Mouse (Mus musculus): Measurements from ENCODE around the gene Pth2r. TPM values are rescaled to one million over a fixed set of nuclear protein-coding genes. Genes with fewer than 3 reads are reported as not detected.

Pth2r gene
- polyA plus RNA-seq, 1 experiment = not detected

DNA sequence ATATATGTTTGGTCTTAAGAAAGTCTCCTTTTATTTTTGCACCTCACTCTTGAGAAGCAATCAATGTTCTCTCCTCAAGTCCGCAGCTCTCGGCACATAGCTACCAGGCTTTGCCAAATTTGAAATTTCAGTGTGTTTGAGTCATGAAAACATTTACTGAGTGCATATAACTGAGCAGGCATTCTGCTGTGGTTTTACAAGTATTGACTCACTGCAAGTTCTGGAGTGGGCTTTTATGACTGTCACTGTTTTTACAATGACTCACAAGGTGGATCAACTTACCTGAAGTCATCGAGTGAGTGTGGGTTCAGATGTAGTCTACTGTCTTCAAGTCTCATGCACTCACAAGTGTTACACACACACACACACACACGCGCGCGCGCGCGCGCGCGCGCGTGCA, 107.8 kb downstream of the Pth2r start:
- no peaks in the 10 kb centered on the region for H3K36me3 ChIP-seq (ENCODE audit: control insufficient read depth, insufficient read depth)
- H3ac ChIP-seq (ENCODE audit: control insufficient read depth, insufficient read length, low read depth) = no peak overlapping the region
- H3K27me3 ChIP-seq (ENCODE audit: control insufficient read depth, insufficient read depth, insufficient read length) = no peaks in the 10 kb centered on the region
- TF ChIP-seq MAX (IDR thresholded peaks at IDR 0.05) (no peak), USF1 (IDR thresholded peaks at IDR 0.05; ENCODE audit: low read depth) (no peak), MYOG (IDR thresholded peaks at IDR 0.05; ENCODE audit: control insufficient read depth, extremely low read depth, insufficient read length) (no peak), MYOD1 (IDR thresholded peaks at IDR 0.05; ENCODE audit: control insufficient read depth, insufficient read length, low read depth) (peak; percentile 43), FOSL1 (IDR thresholded peaks at IDR 0.05; ENCODE audit: insufficient read depth, low read length, poor library complexity, severe bottlenecking) (peak; percentile 99), CEBPB (IDR thresholded peaks at IDR 0.05; ENCODE audit: low read depth) (peak; percentile 42), CTCF (IDR thresholded peaks at IDR 0.05; ENCODE audit: control insufficient read depth, insufficient read depth, insufficient read length) (no peak)
- no peaks in the 10 kb centered on the region for H3K79me3 ChIP-seq (ENCODE audit: low read depth)
- no peak overlapping the region for H3K4me3 ChIP-seq (ENCODE audit: insufficient read depth, poor library complexity, severe bottlenecking)
- H3K79me2 ChIP-seq (ENCODE audit: control insufficient read depth, insufficient read depth) = no peaks in the 10 kb centered on the region

DNA sequence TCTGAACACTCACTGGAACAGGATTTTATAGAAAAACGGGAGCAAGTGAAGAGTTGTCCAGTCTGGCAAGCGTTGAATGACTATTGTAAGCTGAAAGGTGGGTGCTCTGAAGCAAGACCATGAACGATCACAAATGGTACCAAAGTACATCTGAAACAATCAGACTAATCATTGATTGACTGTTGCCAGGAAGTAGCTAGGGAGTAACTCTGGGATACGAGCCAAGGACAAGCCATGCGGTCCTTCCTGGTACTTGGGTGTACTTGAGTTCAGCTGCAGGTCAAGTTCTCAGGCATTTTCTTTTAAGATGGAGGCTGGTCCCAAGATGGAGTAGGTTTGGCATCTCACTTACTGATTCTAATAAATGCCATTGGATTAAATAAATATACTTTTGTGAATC, 125.6 kb downstream of the Pth2r start:
- TF ChIP-seq CTCF (IDR thresholded peaks at IDR 0.05; ENCODE audit: control insufficient read depth, insufficient read depth, insufficient read length) = no peak
- no peak for TF ChIP-seq CEBPB (IDR thresholded peaks at IDR 0.05; ENCODE audit: low read depth)
- H3K4me3 ChIP-seq (ENCODE audit: insufficient read depth, poor library complexity, severe bottlenecking) = no peak overlapping the region
- no peaks in the 10 kb centered on the region for H3K79me3 ChIP-seq (ENCODE audit: low read depth)
- H3K36me3 ChIP-seq (ENCODE audit: control insufficient read depth, insufficient read depth) = no peaks in the 10 kb centered on the region
- no peak overlapping the region for H3ac ChIP-seq (ENCODE audit: control insufficient read depth, insufficient read length, low read depth)
- H3K79me2 ChIP-seq (ENCODE audit: control insufficient read depth, insufficient read depth) = no peaks in the 10 kb centered on the region
- no peaks in the 10 kb centered on the region for H3K27me3 ChIP-seq (ENCODE audit: control insufficient read depth, insufficient read depth, insufficient read length)

DNA sequence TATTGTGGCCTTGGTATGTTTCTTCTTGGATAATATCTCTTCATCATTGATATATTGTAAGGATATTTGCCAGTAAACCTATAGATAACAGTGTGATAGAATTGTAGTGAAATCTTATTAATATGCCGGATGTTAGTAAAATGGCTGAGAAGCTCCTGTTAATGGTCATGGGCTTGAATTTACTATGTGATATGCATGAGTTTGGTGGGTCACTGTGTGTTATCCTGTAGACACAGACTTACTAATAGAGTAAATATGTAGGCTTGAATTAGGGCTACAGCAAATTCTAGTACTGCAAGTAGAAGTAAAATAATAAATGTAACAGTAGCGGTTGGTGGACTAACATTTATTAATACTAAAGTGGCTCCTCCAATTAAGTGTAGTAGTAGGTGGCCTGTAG, 139.1 kb downstream of the Pth2r start:
- TF ChIP-seq CTCF (IDR thresholded peaks at IDR 0.05; ENCODE audit: control insufficient read depth, insufficient read depth, insufficient read length) (no peak), MYOD1 (IDR thresholded peaks at IDR 0.05; ENCODE audit: control insufficient read depth, insufficient read length, low read depth) (no peak), USF1 (IDR thresholded peaks at IDR 0.05; ENCODE audit: low read depth) (no peak), CEBPB (IDR thresholded peaks at IDR 0.05; ENCODE audit: low read depth) (no peak), MAX (IDR thresholded peaks at IDR 0.05) (no peak), MYOG (IDR thresholded peaks at IDR 0.05; ENCODE audit: control insufficient read depth, extremely low read depth, insufficient read length) (no peak)
- Histone ChIP-seq H3ac (ENCODE audit: control insufficient read depth, insufficient read length, low read depth) (no peak overlapping the region), H3K36me3 (ENCODE audit: control insufficient read depth, insufficient read depth) (no peaks in the 10 kb centered on the region), H3K79me3 (ENCODE audit: low read depth) (no peaks in the 10 kb centered on the region), H3K27me3 (ENCODE audit: control insufficient read depth, insufficient read depth, insufficient read length) (no peaks in the 10 kb centered on the region), H3K4me3 (ENCODE audit: insufficient read depth, poor library complexity, severe bottlenecking) (no peak overlapping the region), H3K79me2 (ENCODE audit: control insufficient read depth, insufficient read depth) (no peaks in the 10 kb centered on the region)

DNA sequence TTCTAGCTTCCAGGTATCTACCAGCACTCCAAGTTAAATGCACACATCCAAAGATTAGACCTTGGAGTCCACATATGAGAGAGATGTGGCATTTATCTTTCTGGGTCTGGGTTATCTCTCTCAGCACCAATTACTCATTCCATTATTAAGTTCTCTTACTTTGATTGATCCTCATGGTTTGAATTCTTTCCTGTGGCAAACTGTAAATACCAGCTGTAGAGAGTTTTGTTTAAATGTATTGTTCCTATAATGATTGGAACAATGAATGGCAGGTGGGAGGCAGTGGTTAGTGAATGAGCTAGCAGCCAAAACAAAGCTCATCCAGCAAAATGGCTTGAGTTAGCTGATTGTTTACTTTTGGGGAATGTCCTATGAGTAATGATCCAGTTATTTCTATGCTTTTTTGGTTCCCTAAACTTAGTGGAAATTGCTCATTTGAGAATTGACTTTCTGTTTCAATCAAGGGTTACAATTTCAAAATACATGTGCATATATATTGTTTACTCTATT, 140.7 kb downstream of the Pth2r start:
- TF ChIP-seq MYOG (IDR thresholded peaks at IDR 0.05; ENCODE audit: control insufficient read depth, extremely low read depth, insufficient read length) (no peak), MYOD1 (IDR thresholded peaks at IDR 0.05; ENCODE audit: control insufficient read depth, insufficient read length, low read depth) (no peak), FOSL1 (IDR thresholded peaks at IDR 0.05; ENCODE audit: insufficient read depth, low read length, poor library complexity, severe bottlenecking) (no peak), CEBPB (IDR thresholded peaks at IDR 0.05; ENCODE audit: low read depth) (no peak), CTCF (IDR thresholded peaks at IDR 0.05; ENCODE audit: control insufficient read depth, insufficient read depth, insufficient read length) (no peak), USF1 (IDR thresholded peaks at IDR 0.05; ENCODE audit: low read depth) (no peak), MAX (IDR thresholded peaks at IDR 0.05) (no peak)
- H3K36me3 ChIP-seq (ENCODE audit: control insufficient read depth, insufficient read depth) = no peaks in the 10 kb centered on the region
- H3K4me3 ChIP-seq (ENCODE audit: insufficient read depth, poor library complexity, severe bottlenecking) = no peak overlapping the region
- H3ac ChIP-seq (ENCODE audit: control insufficient read depth, insufficient read length, low read depth) = no peak overlapping the region
- H3K79me3 ChIP-seq (ENCODE audit: low read depth) = no peaks in the 10 kb centered on the region
- no peaks in the 10 kb centered on the region for H3K79me2 ChIP-seq (ENCODE audit: control insufficient read depth, insufficient read depth)
- no peaks in the 10 kb centered on the region for H3K27me3 ChIP-seq (ENCODE audit: control insufficient read depth, insufficient read depth, insufficient read length)

Other genes starting within 250 kb of the Pth2r start
- gene Akr1cl, start 249.3 kb upstream of the Pth2r start, polyA plus RNA-seq (2012; fragmentation: generic; extraction: Trizol) = not detected
- gene Cryge, start 230.9 kb upstream of the Pth2r start, polyA plus RNA-seq (2012; fragmentation: generic; extraction: Trizol) = not detected
- gene Crygd, start 218.6 kb upstream of the Pth2r start, polyA plus RNA-seq (2012; fragmentation: generic; extraction: Trizol) = not detected
- gene Crygc, start 208.4 kb upstream of the Pth2r start, polyA plus RNA-seq (2012; fragmentation: generic; extraction: Trizol) = not detected
- not detected for gene Crygb, start 199.8 kb upstream of the Pth2r start, polyA plus RNA-seq (2012; fragmentation: generic; extraction: Trizol)
- not detected for gene Cryga, start 178.7 kb upstream of the Pth2r start, polyA plus RNA-seq (2012; fragmentation: generic; extraction: Trizol)
- gene Gm28845, start 162.5 kb upstream of the Pth2r start, polyA plus RNA-seq (2012; fragmentation: generic; extraction: Trizol) = not detected
- gene D630023F18Rik, start 158.8 kb upstream of the Pth2r start, polyA plus RNA-seq (2012; fragmentation: generic; extraction: Trizol) = not detected
- gene Idh1, start 95.6 kb upstream of the Pth2r start, polyA plus RNA-seq (2012; fragmentation: generic; extraction: Trizol) = 38.7 TPM
- gene Pikfyve, start 95.4 kb upstream of the Pth2r start, polyA plus RNA-seq (2012; fragmentation: generic; extraction: Trizol) = 3.2 TPM